Mouse (Mus musculus) kidney, adult 2 months (tissue): ENCODE measurements around the gene Nedd4.
A peak's percentile ranks its signal among the peaks of the same experiment; 100 is the strongest.

ENCODE experiments used
- CTCF ChIP-seq: fragments of 200-500 bp; conservative IDR thresholded peaks from 2 replicates; pipeline ENCODE4 v1.5.1; 2011; ENCODE audit warnings: low read depth, mild to moderate bottlenecking, control low read depth, low read length, moderate library complexity, mixed read lengths; ENCODE audit not compliant: insufficient read depth, insufficient read length
- POLR2A ChIP-seq: fragments of 200-500 bp; IDR thresholded peaks from one replicate; pipeline ENCODE4 v1.6.1; 2011; ENCODE audit warnings: low read depth, low read length, control low read depth

DNA sequence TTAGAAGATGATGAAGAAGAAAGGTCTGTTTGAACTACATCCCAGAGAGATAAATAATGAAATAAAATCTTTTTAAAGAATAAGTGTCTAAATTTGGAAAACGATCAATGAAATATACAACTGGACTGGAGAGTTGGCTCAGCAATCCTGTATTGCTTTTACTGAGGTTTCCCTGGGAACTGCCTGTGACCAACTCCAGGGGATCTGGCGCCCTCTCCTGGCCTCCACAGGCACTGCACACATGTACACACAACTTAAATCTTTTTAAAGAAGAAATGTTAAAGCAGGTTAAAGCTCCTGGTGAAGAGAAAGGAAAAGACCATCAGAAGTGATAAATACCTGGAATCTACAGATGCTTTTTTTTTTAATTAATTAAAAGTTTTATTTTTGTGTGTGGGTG, 10.2 kb downstream of the Nedd4 start:
- TF ChIP-seq CTCF (peak; percentile 97), POLR2A (no peak)
